Mouse (Mus musculus): ENCODE results near the gene Gabarapl2.

- TF ChIP-seq CTCF (IDR thresholded peaks at IDR 0.05; ENCODE audit: insufficient read depth, low read length) = no peak
- no peak for TF ChIP-seq POLR2A (IDR thresholded peaks at IDR 0.05; ENCODE audit: borderline replicate concordance, extremely low read depth, low read depth, low read length)
Measured at GRCm38 (mm10) chr8:111934201-111934600, 6.3 kb upstream of the Gabarapl2 start.
